Mouse (Mus musculus) stomach, embryonic 16.5 days (tissue): ENCODE results near the gene Endod1. TPM values are rescaled to one million over a fixed set of nuclear protein-coding genes. Genes with fewer than 3 reads are reported as not detected.

Experiments
- ATAC-seq: fragments of 200-750 bp; cut with Nextera tagmentation; 2 replicates; pipeline ENCODE4 v1.8.0; 2017; ENCODE audit warnings: moderate number of reproducible peaks, moderate TSS enrichment; ENCODE audit not compliant: insufficient read depth, low FRiP score
- H3K27ac ChIP-seq: fragments of 300-500 bp; sonication (generic); 2 replicates; pipeline ENCODE4 v1.5.1; 2014; ENCODE audit warnings: low read length
- H3K27me3 ChIP-seq: fragments of 300-500 bp; sonication (generic); 2 replicates; pipeline ENCODE4 v1.6.1; 2014; ENCODE audit warnings: low read length, control low read depth, mixed read lengths; ENCODE audit not compliant: control insufficient read depth, insufficient read depth
- H3K36me3 ChIP-seq: fragments of 300-500 bp; sonication (generic); 2 replicates; pipeline ENCODE4 v1.6.1; 2014; ENCODE audit warnings: low read length; ENCODE audit not compliant: control insufficient read depth, insufficient read depth
- H3K4me1 ChIP-seq: fragments of 300-500 bp; sonication (generic); 2 replicates; pipeline ENCODE4 v1.6.1; 2014; ENCODE audit warnings: low read length, control low read depth, mixed read lengths; ENCODE audit not compliant: control insufficient read depth, insufficient read depth
- H3K4me2 ChIP-seq: fragments of 300-500 bp; sonication (generic); 2 replicates; pipeline ENCODE4 v1.6.1; 2014; ENCODE audit warnings: low read depth, low read length, mixed read lengths
- H3K4me3 ChIP-seq: fragments of 300-500 bp; sonication (generic); replicated peaks from 2 replicates; pipeline ENCODE4 v1.5.1; 2014; ENCODE audit warnings: mild to moderate bottlenecking, low read length
- H3K9ac ChIP-seq: fragments of 300-500 bp; sonication (generic); 2 replicates; pipeline ENCODE4 v1.6.1; 2014; ENCODE audit warnings: low read length
- H3K9me3 ChIP-seq: fragments of 300-500 bp; sonication (generic); replicated peaks from 2 replicates; pipeline ENCODE4 v1.6.1; 2016; ENCODE audit warnings: low read length, control low read depth; ENCODE audit not compliant: control insufficient read depth
- whole genome bisulfite sequencing: fragments of 180-500 bp; shearing (Covaris S2); extraction: QIAGEN DNeasy Blood & Tissue Kit; methylation state at CpG from one replicate; pipeline ENCODE4 v1.1.7; 2014; 5-methylcytosine and 5-hydroxymethylcytosine counted together
- polyA plus RNA-seq: library from polyadenylated mRNA; unstranded; fragments of >200 nt; fragmentation: Nextera tagmentation; extraction: Ambion mirVana; gene quantifications from 2 replicates; pipeline ENCODE4 v1.2.1, GENCODE M21; 2015

Gene Endod1
- polyA plus RNA-seq, 1 experiment from 2014 or later, result 27.9 TPM

DNA sequence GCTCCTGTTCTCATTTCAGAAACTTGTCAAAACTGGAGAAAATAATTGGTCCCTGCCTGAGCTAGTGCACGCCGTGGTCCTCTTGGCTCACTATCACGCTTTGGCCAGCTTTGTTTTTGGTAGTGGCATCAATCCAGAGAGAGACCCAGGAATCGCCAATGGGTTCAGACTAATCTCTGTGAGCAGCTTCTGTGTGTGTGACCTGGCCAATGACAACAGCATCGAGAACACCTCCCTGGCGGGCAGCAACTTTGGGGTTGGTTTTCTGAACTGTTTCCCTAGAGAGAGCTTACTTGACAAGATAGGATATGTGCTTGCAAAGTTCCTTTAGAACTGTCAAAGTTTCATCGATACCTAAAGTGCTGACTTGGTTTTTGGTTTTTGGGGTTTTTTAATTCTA is 66.8 kb downstream of the Endod1 start:
- H3K4me1 ChIP-seq, result no peaks in the 10 kb centered on the region
- H3K36me3 ChIP-seq, result peaks cover 3% of the 10 kb centered on the region; the same call in 1 of the 2 replicates
- ATAC-seq, result no peak
- no peak overlapping the region for H3K4me3 ChIP-seq
- H3K27me3 ChIP-seq, result no peaks in the 10 kb centered on the region
- 88% methylated on average over 7 of the region's 7 CpGs for WGBS
- H3K9me3 ChIP-seq, result no peaks in the 10 kb centered on the region
- H3K9ac ChIP-seq, result no peak overlapping the region
- no peak overlapping the region for H3K4me2 ChIP-seq
- H3K27ac ChIP-seq, result no peak overlapping the region

DNA sequence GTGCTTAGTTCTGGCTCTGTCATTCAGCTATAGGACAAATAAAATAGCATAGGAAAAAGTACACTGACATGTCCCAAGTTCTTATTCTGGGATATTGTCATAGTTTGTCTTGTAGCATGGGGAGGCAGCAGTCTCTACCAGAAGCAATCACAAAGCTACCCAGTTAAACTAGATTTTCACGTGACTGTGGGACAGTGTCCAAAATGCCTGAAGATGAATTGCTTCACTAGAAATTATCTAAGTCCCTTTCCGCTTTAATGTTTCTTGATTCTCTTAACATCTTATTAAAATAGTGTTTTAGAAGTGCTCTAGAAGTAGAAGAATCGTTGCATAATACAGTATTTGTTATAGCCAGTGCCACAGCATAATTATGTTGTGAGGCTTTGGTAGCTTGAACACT is 67.3 kb downstream of the Endod1 start:
- Histone ChIP-seq H3K9ac (no peak overlapping the region), H3K27me3 (no peaks in the 10 kb centered on the region), H3K36me3 (peaks cover 3% of the 10 kb centered on the region; the same call in 1 of the 2 replicates), H3K4me2 (no peak overlapping the region), H3K4me3 (no peak overlapping the region), H3K27ac (no peak overlapping the region), H3K9me3 (no peaks in the 10 kb centered on the region), H3K4me1 (no peaks in the 10 kb centered on the region)
- ATAC-seq, result no peak
- WGBS, result 78% methylated on average over 3 of the region's 3 CpGs

DNA sequence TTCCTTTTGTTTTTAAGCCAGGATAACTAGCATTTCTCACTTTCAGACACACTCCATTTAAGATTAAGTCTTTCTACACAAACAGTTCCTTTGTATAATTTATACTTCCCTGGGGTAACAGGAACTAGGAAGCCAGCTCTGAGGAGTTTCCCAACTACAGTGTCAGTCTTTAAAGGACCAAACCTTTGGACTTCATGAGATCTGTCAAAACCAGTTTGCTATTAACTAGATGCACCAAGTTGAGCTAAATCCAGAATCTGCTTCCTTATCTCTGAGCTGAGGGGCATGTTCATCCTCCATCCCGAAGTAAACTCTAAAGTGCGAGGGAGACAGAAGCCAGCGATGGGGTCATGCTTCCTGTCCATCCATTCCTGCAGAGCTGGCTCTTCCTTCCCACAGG is 74.0 kb downstream of the Endod1 start:
- H3K27ac ChIP-seq, result no peak overlapping the region
- 87% methylated on average over 3 of the region's 3 CpGs for WGBS
- H3K27me3 ChIP-seq, result no peaks in the 10 kb centered on the region
- H3K36me3 ChIP-seq, result no peaks in the 10 kb centered on the region; the same call in 1 of the 2 replicates
- no peak overlapping the region for H3K9ac ChIP-seq
- H3K4me3 ChIP-seq, result no peak overlapping the region
- no peaks in the 10 kb centered on the region for H3K4me1 ChIP-seq
- H3K9me3 ChIP-seq, result no peaks in the 10 kb centered on the region
- no peak overlapping the region for H3K4me2 ChIP-seq
- no peak for ATAC-seq

DNA sequence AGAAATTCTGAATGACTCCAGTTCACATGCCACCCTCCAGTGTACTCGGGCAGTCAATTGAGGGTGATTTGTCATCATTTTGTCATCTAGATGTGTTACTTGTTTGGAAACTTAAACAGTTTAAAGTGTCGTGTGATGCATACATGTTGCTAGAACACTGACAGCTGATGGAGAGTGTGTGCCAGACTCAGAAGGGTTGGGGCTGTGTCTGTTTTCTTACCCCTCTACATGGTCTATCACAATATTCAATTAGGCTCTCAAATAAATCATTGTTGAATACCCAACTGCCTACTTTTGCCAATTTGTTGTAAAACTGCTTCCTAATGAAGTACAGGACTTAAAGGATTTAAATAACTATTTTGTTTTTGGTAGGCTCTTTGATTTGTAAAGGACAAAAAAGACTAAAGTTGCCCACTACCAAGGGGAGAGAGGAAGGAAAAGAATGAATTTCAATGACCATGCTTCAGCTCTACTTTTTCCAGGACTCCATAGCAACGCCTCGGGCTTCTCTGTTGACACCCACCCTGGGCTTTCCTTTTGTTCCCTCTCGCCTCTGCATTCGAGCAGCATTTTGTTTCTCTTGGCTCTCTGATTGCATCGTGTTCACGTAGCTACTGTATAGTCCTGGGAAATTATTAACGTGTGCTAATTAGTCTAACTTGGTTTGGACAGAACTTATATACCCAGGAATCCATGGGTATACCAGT is 76.9 kb downstream of the Endod1 start:
- Histone ChIP-seq H3K4me1 (0 out of 2 replicates have a peak, but pooled peaks cover 7% of the 10 kb centered on the region), H3K27me3 (no peaks in the 10 kb centered on the region), H3K4me2 (no peak overlapping the region), H3K36me3 (no peaks in the 10 kb centered on the region), H3K4me3 (no peak overlapping the region), H3K9me3 (no peaks in the 10 kb centered on the region), H3K9ac (no peak overlapping the region), H3K27ac (no peak overlapping the region)
- ATAC-seq, result no peak
- 67% methylated on average over 9 of the region's 9 CpGs for WGBS

Other genes starting within 250 kb of the Endod1 start
- 10.6 and 12.0 TPM in 2 replicates for gene Sesn3, start 106.4 kb downstream of the Endod1 start, polyA plus RNA-seq
- 0.26 and 0.34 TPM in 2 replicates for gene Kdm4d, start 119.0 kb upstream of the Endod1 start, polyA plus RNA-seq
- 133 and 151 TPM in 2 replicates for gene Cwc15, start 119.1 kb upstream of the Endod1 start, polyA plus RNA-seq